Mouse (Mus musculus): Measurements from ENCODE around the gene Pak1ip1.
"Not testable (repeated sequence)": the region's sequence is repeated elsewhere in the genome, so short reads cannot be mapped to it uniquely, and the experiment has no call there.

Gene Pak1ip1

DNA sequence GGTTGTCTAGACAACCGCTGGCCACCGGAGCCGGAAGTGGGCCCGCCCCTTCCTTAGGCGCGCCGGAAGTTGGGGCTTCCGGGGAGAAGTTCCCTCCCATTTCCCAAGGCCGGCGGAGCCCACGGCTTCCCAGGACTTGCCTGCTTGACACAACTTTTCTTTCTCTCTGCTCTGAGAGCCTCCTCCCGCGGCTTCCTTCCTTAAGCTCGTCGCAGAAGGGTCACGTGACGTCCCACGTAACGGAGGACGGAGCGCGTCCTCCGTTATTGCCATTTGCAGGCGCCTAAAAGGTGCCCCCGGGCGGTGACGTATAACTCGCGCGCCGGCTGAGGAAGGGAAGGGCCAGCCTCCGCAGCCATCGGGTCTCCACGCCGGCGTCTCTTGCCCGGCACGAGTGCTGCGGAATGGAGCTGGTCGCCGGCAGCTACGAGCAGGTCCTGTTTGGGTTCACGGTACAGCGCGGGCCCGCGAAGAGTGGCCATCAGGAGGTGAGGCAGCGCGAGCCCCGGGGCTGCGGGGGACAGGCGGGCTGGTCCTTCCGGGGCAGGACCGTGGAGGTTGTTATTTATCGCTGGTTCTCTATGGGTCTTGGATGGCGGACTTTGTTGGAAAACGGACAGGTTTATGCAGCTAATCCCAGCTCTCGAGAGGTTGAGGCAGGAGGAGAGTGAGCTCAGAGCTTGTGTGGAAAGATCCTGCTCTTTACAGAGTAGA is at the start of gene Pak1ip1:
Gene Pak1ip1, plus strand, starts transcription at position 98 of the 714 bp plus-strand sequence.
- in situ Hi-C loops (cut with MboI), result no loop called here

DNA sequence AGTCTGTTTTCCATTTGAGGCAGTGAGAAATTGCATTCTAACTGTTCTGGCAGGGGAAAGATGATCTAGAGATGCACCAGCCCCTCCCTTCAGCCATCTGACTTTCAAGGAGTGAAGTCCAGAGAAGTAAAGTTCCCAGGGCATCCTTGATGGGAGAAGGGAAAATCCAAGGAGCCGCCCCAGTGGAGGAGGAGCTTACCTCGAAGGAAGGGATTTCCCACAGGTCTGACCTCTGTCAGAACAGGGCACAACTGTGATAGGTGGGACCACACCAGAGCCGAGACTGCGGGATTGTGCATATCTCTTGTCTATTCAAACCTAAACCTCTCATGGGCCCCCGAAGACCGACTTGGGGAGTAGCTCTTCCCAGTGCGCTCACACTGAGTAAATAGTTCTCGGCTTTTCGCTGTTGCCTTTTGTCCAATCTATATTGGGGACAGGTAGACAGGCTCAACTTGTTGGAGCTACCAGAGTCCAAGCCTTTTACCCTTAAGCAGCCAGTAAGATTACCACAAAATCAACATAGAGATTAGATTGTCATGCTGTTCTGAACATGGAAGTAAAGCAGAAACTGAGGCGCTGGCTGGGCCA is 49.3 kb upstream of the Pak1ip1 start:
- in situ Hi-C loops (cut with MboI), result no loop called here

DNA sequence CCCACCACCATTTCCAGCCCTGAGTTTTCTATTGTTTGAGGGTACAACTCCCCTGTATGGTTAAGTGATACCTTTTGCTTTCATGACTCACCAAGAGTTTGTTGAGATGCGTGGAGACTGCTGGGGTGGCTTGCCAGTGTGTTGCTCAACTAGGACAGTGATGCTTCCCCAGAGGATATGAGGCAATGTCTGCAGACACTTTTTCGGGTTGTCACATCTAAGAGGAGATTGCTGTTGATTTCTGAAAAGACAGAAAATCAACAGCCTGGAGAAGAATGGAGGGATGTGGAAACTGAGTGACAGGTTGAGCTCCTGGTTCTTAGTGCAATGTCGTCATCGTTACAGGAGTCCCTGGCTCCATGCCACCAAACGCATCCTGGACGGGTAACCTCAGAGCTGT is 47.6 kb upstream of the Pak1ip1 start:
- in situ Hi-C loops (cut with MboI), result no loop called here

DNA sequence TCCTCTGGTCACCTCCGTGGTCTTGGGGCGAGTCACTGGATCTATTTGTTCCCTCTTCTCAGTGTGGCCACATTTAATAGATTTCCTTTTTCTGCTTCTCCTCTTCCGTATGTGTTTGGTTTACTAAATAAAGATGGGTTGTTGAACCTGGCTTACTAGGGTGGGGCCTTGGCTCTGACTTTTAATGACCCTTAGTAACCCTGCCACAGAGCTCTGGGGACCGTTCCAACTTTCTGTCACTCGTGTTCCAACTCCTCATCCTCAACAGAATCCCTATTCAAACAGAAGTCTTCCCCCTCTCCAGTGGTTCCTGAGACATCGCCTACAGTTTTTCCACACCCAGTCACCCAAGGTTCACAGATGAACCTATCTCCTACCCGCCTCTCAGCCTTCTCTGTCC is 45.0 kb upstream of the Pak1ip1 start:
- in situ Hi-C loops (cut with MboI), result no loop called here

DNA sequence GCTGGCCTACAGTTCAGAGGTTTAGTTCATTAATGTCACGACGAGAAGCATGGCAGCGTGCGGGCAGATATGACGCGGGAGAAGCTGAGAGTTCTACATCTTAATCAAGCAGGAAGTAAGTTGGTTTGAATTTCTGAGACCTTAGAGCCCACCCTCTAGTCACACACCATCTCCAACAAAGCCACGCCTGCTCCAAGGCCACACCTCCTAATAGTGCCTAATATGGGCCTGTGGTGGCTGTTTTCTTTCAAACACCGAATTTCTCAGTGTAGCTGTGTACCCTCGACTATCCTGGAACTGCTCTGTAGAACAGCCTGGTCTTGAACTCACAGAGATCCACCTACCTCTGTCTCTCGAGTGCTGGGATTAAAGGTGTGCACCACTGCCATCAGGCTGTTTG is 33.2 kb upstream of the Pak1ip1 start:
- in situ Hi-C loops (cut with MboI), result no loop called here

DNA sequence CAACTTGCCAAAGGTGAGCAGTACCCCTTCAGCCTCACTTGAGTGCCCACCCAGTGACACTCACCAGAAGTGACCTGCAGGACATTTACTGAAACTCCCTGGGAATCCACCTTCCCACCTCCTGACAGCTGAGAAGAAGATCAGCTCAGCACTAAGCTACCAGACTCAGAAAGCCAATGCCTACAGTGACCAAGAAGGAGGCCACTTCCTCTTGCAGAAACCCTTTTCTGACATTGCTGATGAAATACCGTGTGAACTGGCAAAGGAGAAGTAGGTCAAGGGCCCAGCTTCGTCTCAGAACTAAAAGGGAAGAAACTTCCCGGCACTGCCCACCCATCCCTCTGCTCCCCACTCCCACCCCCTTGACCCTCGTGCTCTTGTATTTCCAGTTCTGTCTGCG is 32.3 kb upstream of the Pak1ip1 start:
- in situ Hi-C loops (cut with MboI), result no loop called here

DNA sequence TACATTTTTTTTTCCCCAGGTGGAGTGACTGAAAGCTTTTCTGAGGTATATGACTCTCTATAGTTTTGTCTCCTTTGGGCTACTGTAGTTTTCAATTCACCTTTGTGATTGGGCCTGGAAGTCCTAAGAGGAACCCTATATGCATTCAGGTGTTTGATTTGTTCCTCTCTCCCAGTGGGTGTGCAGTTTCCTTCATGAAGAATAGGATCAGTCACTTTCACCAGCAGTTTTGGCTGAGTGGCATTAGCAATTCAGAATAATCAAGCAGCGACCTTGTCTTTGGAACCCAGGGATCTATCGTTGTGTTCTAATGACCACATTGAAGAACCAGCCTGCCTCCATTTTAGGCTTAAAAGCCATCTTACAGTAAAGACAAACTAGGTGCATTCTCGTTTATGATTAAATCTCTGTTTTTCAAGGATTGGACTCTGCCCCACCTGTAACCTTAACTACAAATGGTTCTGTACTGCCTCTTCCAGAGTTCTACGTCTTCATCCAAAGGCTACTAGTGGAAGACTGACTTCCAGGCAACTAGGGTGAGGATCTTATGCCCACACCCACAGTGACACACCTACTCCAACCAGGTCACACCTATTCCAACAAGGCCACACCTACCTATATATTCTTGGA is 30.9 kb upstream of the Pak1ip1 start:
- in situ Hi-C loops (cut with MboI), result no loop called here

DNA sequence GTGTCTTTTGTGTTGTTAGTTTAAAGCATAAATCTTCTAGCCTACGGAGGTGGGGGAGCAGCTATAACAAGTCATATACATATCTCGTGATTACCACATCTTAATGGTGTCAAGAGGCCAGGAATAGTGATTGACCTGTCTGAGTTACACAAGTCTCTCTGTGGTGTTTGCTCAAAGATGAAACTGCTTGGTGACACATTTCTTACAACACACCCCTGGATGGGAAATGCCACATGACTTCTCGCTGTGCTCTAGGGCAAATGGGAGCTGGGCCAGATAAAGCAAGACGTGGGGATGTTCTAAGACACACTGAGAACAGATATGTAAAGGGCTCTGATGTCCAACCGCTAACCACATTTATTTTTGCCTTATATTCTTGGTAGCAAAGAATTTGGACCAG is 29.6 kb upstream of the Pak1ip1 start:
- in situ Hi-C loops (cut with MboI), result no loop called here

DNA sequence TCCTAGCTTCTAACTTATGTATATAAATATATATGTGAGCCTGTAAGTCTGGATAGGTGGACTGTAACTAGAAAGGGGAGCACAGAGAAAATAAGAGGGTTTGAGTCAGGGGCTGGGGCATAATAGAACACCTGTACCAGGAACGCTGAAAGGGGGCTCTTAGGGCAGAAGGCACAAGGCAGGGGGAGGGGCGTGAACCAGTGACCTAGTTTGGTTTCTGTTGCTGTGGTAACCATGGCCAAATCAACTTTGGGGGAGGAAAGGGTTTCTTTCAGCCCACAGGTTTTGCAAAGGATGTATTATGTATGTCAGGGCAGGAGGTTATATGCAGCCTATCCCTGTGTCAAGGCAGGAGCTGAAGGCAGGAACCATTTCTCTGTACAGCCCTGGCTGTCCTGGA is 29.0 kb upstream of the Pak1ip1 start:
- in situ Hi-C loops (cut with MboI), result no loop called here

DNA sequence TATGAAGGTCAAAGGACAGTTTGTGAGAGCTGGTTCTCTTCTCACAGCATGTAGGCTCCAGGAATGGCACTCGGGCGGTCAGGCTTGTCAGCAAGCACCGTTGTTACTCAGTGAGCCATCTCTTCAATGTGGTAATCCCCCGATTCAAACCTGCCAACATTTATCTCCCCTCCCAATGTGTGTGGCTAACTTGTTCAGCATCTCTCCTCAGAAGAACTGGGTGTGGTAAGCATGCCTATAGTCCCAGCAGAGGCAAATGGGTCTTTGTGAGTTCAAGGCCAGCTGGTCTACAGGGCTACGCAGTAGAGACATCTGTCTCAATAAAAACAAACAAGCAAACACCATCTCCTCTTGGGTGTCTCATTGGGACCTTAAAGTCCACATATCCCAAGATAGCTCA is 27.8 kb upstream of the Pak1ip1 start:
- in situ Hi-C loops (cut with MboI), result no loop called here

DNA sequence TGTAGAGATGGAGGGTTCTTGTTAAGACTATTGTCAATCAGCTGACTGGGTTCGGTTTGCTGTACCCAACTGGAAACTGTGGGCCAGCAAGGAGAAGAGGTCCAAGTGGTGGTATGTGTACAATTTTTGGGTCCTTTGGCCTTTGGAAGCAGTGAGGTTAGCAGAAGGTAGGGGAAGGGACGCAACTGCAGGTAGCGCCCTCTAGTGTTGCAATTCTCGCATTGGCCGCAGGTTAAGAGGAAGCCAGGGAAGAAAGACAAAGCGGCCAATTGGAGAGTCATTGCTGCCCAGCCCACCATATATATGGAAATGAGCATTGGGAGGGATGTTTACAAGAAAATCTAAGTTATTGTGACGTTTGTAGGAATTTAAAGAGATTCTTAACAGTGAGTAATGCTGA is 23.2 kb upstream of the Pak1ip1 start:
- in situ Hi-C loops (cut with MboI), result no loop called here

DNA sequence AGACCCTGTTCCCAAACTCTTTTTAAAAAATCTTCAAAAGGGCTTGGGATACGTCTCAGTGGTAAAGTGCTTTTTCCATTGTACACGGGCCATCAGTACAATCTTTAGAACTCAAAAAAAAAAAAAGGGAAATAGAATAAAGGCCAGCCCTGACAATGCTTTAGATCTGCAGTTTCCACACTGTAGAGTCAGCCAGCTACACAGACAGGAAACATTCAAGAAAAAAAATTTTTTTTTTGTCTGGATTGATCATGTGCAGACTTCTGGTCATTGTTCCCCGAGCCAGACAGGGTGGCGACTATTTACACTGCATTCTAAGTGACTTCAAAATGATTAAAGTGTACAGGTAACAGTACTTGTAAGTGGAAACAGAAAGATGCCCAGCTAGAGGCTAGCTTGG is 22.2 kb upstream of the Pak1ip1 start:
- in situ Hi-C loops (cut with MboI), result no loop called here

DNA sequence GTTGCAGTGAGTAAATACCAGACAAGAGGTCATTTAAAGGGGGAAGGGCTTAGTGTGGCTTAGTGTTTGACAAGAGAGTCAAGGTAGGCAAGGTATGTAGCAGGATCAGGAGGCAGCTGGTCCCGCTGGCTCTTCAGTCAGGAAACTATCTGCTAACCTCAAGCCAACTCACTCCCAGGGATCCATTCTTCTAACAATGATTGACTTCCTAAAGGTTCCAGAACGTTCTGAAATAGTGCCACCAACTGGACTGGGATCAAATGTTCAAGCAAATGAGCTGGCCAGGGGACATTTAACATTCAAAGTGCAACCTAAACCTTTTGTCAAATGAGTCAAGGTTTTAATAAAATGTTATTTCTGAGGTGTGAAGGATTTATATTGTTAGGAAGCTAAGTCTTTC is 21.5 kb upstream of the Pak1ip1 start:
- in situ Hi-C loops (cut with MboI), result no loop called here

DNA sequence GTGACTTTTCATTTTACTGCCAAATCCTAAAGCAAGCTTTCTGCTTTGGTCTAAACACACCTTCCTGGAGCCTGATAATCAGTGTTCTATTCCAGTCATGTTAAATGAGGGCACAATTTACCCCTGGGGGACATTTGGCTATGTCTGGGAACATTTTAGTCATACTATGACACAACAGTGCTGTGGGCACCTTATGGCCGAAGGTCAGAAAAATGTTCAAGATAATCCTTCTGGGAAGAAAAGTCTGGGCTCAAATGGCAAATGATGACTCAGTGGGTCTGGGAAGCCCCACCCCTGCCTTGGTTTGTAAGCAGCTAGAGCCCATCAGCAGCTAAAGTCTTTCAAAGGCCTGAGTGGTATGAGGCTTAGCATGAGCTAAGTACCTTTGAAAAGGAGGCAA is 18.1 kb upstream of the Pak1ip1 start:
- in situ Hi-C loops (cut with MboI), result no loop called here

DNA sequence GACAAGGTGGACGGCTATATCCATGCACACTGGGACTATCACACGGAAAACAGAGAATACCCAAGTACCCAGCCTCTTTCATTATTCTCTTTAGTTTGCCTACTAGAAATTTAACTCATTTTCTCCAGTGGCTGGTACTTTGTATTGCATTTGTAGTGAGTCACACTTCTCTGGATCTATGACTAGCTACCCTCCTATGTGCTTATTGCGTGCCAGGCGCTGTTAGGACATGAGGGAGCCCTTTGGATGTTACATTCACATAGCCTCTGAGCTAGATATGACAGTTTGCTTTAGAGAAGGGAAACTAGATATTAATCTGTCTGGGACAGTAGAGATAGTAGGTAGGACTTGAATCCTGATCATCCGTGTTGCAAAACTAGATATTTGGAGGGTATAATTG is 14.7 kb upstream of the Pak1ip1 start:
- in situ Hi-C loops (cut with MboI), result no loop called here

DNA sequence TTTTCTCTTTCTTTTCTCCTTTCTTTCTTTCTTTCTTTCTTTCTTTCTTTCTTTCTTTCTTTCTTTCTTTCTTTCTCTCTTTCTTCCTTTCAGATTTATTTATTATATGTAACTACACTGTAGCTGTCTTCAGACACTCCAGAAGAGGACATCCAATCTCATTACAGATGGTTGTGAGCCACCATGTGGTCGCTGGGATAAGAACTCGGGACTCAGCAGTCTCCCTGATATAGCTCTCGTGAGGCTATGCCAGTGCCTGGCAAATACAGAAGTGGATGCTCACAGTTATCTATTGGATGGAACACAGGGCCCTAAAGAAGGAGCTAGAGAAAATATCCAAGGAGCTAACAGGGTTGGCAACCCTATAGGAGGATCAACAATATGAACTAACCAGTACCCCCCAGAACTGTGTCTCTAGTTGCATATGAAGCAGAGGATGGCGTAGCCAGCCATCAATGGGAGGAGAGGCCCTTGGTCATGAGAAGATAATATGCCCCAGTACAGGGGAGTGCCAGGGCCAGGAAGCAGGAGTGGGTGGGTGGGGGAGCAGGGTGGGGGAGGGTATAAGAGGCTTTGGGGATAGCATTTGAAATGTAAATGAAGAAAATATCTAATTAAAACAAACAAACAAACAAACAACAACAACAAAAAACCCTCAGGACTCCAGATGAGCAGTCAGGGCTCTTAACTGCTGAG is 13.1 kb upstream of the Pak1ip1 start:
- in situ Hi-C loops (cut with MboI), result not testable (repeated sequence)

DNA sequence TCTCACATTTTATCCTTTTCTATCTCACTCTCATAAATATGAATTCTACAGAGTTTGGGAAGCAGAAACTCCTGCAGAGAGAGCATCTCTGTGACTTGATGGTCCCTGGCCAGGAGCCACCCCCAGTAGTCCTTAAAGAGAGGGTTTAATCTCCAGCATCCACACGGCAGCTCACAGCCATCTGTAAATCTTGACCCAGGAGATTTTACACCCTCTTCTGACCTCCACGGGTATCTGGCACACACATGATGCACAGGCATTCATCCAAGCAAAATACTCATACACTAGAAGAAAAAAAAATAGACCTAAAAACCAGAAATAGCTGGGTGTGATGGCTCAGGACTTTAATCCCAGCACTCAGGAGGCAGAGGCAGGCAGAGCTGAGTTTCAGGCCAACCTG is 12.4 kb upstream of the Pak1ip1 start:
- in situ Hi-C loops (cut with MboI), result no loop called here

DNA sequence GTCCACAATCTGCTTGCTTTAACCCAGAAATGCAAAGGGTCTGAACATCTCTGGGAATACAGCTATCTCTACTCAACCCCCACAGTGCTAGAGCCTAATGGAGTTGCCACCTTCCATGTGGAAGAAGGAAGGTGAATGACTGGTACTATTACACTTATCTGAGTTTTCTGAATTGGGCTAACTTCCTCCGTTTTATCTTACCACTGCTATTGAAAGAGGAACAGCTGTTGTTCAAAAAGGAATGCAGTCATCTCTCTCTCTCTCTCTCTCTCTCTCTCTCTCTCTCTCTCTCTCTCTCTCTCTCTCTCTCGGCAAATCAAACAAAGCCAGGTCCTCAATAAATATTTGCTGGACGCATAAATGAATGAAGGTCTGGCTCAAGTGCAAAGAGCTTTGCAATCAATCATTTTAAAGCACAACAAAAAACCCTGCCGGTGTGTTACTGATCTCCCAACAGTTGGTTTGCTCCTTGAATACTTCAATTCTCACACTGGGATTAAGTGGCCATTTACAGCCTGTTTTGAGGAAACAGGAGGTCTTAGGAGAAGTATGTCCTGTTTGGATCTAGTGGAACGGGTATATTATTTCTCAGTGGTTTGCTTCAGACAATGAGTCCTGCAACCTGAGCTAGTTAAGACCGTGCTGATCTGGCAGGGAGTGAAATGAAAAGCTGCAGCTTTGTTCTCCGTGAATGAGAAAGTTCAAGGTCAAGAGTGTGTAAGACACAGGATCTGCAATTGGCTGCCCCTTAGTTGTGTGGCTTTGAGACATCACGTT is 6.1 kb upstream of the Pak1ip1 start:
- in situ Hi-C loops (cut with MboI), result no loop called here

DNA sequence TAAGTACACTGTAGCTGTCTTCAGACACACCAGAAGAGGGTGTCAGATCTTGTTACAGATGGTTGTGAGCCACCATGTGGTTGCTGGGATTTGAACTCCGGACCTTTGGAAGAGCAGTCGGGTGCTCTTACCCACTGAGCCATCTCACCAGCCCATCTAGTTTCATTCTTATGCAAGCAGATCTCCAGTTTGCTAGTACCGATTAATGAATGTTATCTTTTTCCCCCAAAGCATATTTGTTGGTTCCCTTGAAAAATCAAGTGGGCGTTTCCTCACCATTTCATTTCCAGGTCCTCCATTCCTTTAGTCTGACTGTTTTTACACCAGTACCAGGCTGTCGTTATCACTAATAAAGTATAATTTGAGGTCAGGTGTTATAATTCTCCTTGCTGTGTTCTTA is 2.3 kb upstream of the Pak1ip1 start:
- in situ Hi-C loops (cut with MboI), result not testable (repeated sequence)

DNA sequence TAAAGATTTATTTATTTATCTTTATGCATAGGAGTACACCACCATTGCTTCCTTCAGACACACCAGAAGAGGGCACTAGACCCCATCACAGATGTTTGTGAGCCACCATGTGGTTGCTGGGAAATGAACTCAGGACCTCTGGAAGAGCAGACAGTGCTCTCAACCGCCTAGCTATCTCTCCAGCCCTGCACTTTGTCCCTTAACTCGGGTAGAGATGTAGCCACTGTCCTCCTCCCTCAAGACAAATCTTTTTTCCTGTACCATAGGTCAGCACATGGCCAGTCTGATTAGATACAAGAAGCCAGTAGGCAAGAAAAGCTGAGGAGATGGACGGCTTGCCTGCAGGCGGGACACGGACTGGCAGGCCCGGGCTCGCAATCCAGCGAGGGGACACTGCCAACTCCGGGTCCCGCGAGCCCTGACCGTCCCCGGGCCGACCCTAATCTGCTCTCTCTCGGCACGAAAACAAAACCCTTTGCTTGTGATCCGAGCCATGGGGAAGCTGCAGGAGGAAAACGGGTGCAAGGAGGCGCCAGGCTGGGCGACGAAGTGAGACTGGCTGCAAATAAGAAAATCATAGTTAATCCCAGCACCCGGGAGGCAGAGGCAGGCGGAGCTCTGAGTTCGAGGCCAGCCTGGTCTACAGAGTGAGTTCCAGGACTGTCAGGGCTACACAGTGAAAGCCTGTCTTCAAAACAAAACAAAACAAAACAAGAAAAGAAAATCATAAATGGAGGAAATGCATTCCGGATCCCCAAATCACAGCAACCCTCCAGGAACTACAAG is 490 bp upstream of the Pak1ip1 start:
- in situ Hi-C loops (cut with MboI), result no loop called here

DNA sequence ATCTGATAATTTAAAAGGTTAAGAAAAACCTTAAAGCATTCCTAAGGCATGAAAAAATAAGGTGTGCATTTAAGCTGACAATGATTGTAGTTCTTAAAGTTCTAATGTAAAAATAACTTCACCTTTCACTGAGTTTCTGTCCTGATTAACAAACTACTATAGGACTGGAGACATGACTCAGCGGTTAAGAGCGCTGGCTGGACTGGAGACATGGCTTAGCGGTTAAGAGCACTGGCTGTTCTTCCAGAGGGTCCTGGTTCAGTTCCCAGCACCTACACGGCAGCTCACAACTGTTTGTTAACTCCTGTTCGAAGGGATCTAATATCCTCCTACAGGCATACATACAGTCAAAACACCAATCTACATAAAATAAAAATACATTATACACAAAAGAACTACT is 1.2 kb downstream of the Pak1ip1 start:
- in situ Hi-C loops (cut with MboI), result no loop called here
